In genomic region chr1:34804863-34805262, GRCm38 (mm10) we compare ENCODE assay signal across 11 mouse cellular contexts.
"Had no signal": no experiment of that assay in that cellular context is flagged by ENCODE, and none has a peak within 500 bp of the region (broad histone marks: within the 10 kb centered on the region; RNA-seq: fewer than 3 reads in every experiment).

No protein-coding gene starts in this region.

- DNase-seq: kidney, adult 2 months; kidney, postnatal 25 days; liver, embryonic 13.5 days; lung, adult 2 months; lung, postnatal 14 days; lung, postnatal 4 days; midbrain, embryonic 14.5 days; thymus, adult 18-20 months; thymus, postnatal 36 days had no signal

- H3K27me3 ChIP-seq: liver, embryonic 13.5 days had no signal

- H3K27ac ChIP-seq: kidney, postnatal 0 days; liver, embryonic 13.5 days had no signal

- H3K9ac ChIP-seq: liver, embryonic 13.5 days had no signal

- H3K4me3 ChIP-seq: liver, embryonic 13.5 days had no signal

- H3K9me3 ChIP-seq: liver, embryonic 13.5 days had no signal

- H3K4me2 ChIP-seq: liver, embryonic 13.5 days; midbrain, embryonic 11.5 days had no signal
